8 mouse cellular contexts compared by ENCODE assay signal in genomic region chr17:47371451-47371850, GRCm38 (mm10). TPM values are rescaled to one million over a fixed set of nuclear protein-coding genes. Genes with fewer than 3 reads are reported as not detected.
DNase-seq lines count a peak whose midpoint lies in the region; ATAC-seq and TF ChIP-seq lines count a peak whose summit lies in the region.

No protein-coding gene starts in this region.

- peaks cover 41% of the 10 kb centered on the region for H3K36me3 ChIP-seq in forebrain, embryonic 12.5 days (replicated peaks)
- peaks cover 35% of the 10 kb centered on the region for H3K36me3 ChIP-seq in intestine, postnatal 0 days (ENCODE audit: control insufficient read depth, insufficient read depth)
- H3K36me3 ChIP-seq in midbrain, embryonic 13.5 days: peaks cover 44% of the 10 kb centered on the region
- peaks cover 39% of the 10 kb centered on the region for H3K36me3 ChIP-seq in stomach, embryonic 14.5 days (ENCODE audit: control insufficient read depth, insufficient read depth, low read length)

- 0 out of 2 replicates have a peak, but pooled peaks have one; percentile 49 for ATAC-seq in forebrain, embryonic 12.5 days (ENCODE audit: low FRiP score)
- peak; percentile 61; the same call in 1 of the 2 replicates for ATAC-seq in intestine, postnatal 0 days
- ATAC-seq in midbrain, embryonic 13.5 days: peak; percentile 67
- ATAC-seq in stomach, embryonic 14.5 days (ENCODE audit: insufficient number of reproducible peaks, insufficient read depth, low FRiP score, low read depth): peak; percentile 56; the same call in 1 of the 2 replicates

- intact Hi-C loops in left cerebral cortex, postnatal 4 days (cut with DNase I): no loop called here

- no peak overlapping the region for H3K4me3 ChIP-seq in forebrain, embryonic 12.5 days (replicated peaks)
- no peak overlapping the region for H3K4me3 ChIP-seq in intestine, postnatal 0 days (ENCODE audit: low read depth, low read length)
- no peak overlapping the region for H3K4me3 ChIP-seq in midbrain, embryonic 13.5 days (replicated peaks)
- H3K4me3 ChIP-seq in stomach, embryonic 14.5 days (ENCODE audit: low read depth, low read length): no peak overlapping the region

- H3K4me2 ChIP-seq in forebrain, embryonic 12.5 days: no peak overlapping the region; the same call in 1 of the 2 replicates
- H3K4me2 ChIP-seq in intestine, postnatal 0 days (replicated peaks; ENCODE audit: low read depth): no peak overlapping the region
- 0 out of 2 replicates have a peak overlapping the region, but pooled peaks have one; percentile 6 for H3K4me2 ChIP-seq in midbrain, embryonic 13.5 days (replicated peaks)
- H3K4me2 ChIP-seq in stomach, embryonic 14.5 days (replicated peaks; ENCODE audit: low read depth, low read length): no peak overlapping the region

- H3K9ac ChIP-seq in forebrain, embryonic 12.5 days: no peak overlapping the region
- no peak overlapping the region for H3K9ac ChIP-seq in intestine, postnatal 0 days (ENCODE audit: low read depth, low read length)
- H3K9ac ChIP-seq in midbrain, embryonic 13.5 days (replicated peaks): no peak overlapping the region
- H3K9ac ChIP-seq in stomach, embryonic 14.5 days (replicated peaks; ENCODE audit: low read depth, low read length): no peak overlapping the region

- no peaks in the 10 kb centered on the region for H3K9me3 ChIP-seq in forebrain, embryonic 12.5 days
- no peaks in the 10 kb centered on the region for H3K9me3 ChIP-seq in intestine, postnatal 0 days (ENCODE audit: control insufficient read depth)
- H3K9me3 ChIP-seq in midbrain, embryonic 13.5 days: no peaks in the 10 kb centered on the region
- H3K9me3 ChIP-seq in stomach, embryonic 14.5 days (ENCODE audit: control insufficient read depth, low read depth, low read length): no peaks in the 10 kb centered on the region

- 14% methylated on average over 4 of the region's 4 CpGs for WGBS in forebrain, embryonic 12.5 days
- 5% methylated on average over 4 of the region's 4 CpGs for WGBS in intestine, postnatal 0 days
- WGBS in midbrain, embryonic 13.5 days: 6% methylated on average over 4 of the region's 4 CpGs
- WGBS in stomach, embryonic 14.5 days: 9% methylated on average over 4 of the region's 4 CpGs

- peak; percentile 56 for DNase-seq in right cerebral cortex, adult 18-20 months
- DNase-seq in right cerebral cortex, postnatal 25 days: no peak
- peak; percentile 63 for DNase-seq in c-Kit-positive CD71-positive TER-119-negative erythroid progenitor cells, embryonic 14.5 days (ENCODE audit: low read depth)
- DNase-seq in left cerebral cortex, postnatal 4 days: peak; percentile 51

- H3K4me1 ChIP-seq in forebrain, embryonic 12.5 days: peaks cover 17% of the 10 kb centered on the region
- H3K4me1 ChIP-seq in intestine, postnatal 0 days (replicated peaks; ENCODE audit: control insufficient read depth, insufficient read depth, low read length): no peaks in the 10 kb centered on the region
- H3K4me1 ChIP-seq in midbrain, embryonic 13.5 days (replicated peaks): peaks cover 24% of the 10 kb centered on the region
- H3K4me1 ChIP-seq in stomach, embryonic 14.5 days (ENCODE audit: control insufficient read depth, insufficient read depth, low read length): 0 out of 2 replicates have a peak, but pooled peaks cover 3% of the 10 kb centered on the region

- peaks cover 14% of the 10 kb centered on the region for H3K27me3 ChIP-seq in forebrain, embryonic 12.5 days
- H3K27me3 ChIP-seq in intestine, postnatal 0 days (replicated peaks; ENCODE audit: control insufficient read depth, insufficient read depth, low read length): no peaks in the 10 kb centered on the region
- H3K27me3 ChIP-seq in midbrain, embryonic 13.5 days: peaks cover 11% of the 10 kb centered on the region; the same call in 1 of the 2 replicates
- no peaks in the 10 kb centered on the region for H3K27me3 ChIP-seq in stomach, embryonic 14.5 days (ENCODE audit: control insufficient read depth, insufficient read depth, low read length)

- peak; percentile 90 for TF ChIP-seq CTCF in intestine, postnatal 0 days (IDR thresholded peaks at IDR 0.05; ENCODE audit: low read depth)

- H3K27ac ChIP-seq in forebrain, embryonic 12.5 days: no peak overlapping the region
- no peak overlapping the region for H3K27ac ChIP-seq in intestine, postnatal 0 days (ENCODE audit: low read depth, low read length)
- no peak overlapping the region for H3K27ac ChIP-seq in midbrain, embryonic 13.5 days
- no peak overlapping the region for H3K27ac ChIP-seq in stomach, embryonic 14.5 days (ENCODE audit: low read length)

RNA-seq across cellular contexts. Expression of gene Mrps10, which starts 2.8 kb away (rescaled TPM):
- 69.2 and 71.3 TPM in 2 replicates for polyA plus RNA-seq in forebrain, embryonic 12.5 days (2016; fragmentation: Nextera tagmentation; extraction: Ambion mirVana)
- polyA plus RNA-seq in intestine, postnatal 0 days (2015; fragmentation: Nextera tagmentation; extraction: Ambion mirVana): 46.8 and 49.6 TPM in 2 replicates
- 10 to 100 TPM; 32.8 to 37.8 TPM for total RNA-seq in left cerebral cortex, postnatal 4 days (2021)
- 76.8 and 81.0 TPM in 2 replicates for polyA plus RNA-seq in midbrain, embryonic 13.5 days (2015; fragmentation: Nextera tagmentation; extraction: Ambion mirVana)
- polyA plus RNA-seq in stomach, embryonic 14.5 days (2014; fragmentation: Nextera tagmentation; extraction: Ambion mirVana): 70.3 and 72.3 TPM in 2 replicates

RNA-seq across cellular contexts. Expression of gene Guca1b, which starts 13.7 kb away (rescaled TPM):
- 0.46 and 0.68 TPM in 2 replicates for polyA plus RNA-seq in forebrain, embryonic 12.5 days (2016; fragmentation: Nextera tagmentation; extraction: Ambion mirVana)
- 0.13 and 0.17 TPM in 2 replicates for polyA plus RNA-seq in intestine, postnatal 0 days (2015; fragmentation: Nextera tagmentation; extraction: Ambion mirVana)
- under 1 TPM; 0.56 to 0.92 TPM for total RNA-seq in left cerebral cortex, postnatal 4 days (2021)
- 0.48 and 0.93 TPM in 2 replicates for polyA plus RNA-seq in midbrain, embryonic 13.5 days (2015; fragmentation: Nextera tagmentation; extraction: Ambion mirVana)
- polyA plus RNA-seq in stomach, embryonic 14.5 days (2014; fragmentation: Nextera tagmentation; extraction: Ambion mirVana): 0.25 and 0.31 TPM in 2 replicates

RNA-seq across cellular contexts. Expression of gene Guca1a, which starts 28.9 kb away (rescaled TPM):
- polyA plus RNA-seq in forebrain, embryonic 12.5 days (2016; fragmentation: Nextera tagmentation; extraction: Ambion mirVana): 0.23 and 0.60 TPM in 2 replicates
- polyA plus RNA-seq in intestine, postnatal 0 days (2015; fragmentation: Nextera tagmentation; extraction: Ambion mirVana): 2.7 and 3.3 TPM in 2 replicates
- total RNA-seq in left cerebral cortex, postnatal 4 days (2021): under 1 TPM; 0.56 to 0.76 TPM
- 0.19 and 0.31 TPM in 2 replicates for polyA plus RNA-seq in midbrain, embryonic 13.5 days (2015; fragmentation: Nextera tagmentation; extraction: Ambion mirVana)
- 2.7 and 6.0 TPM in 2 replicates for polyA plus RNA-seq in stomach, embryonic 14.5 days (2014; fragmentation: Nextera tagmentation; extraction: Ambion mirVana)
